Mouse (Mus musculus) ovary, adult 18-20 months (tissue): ENCODE data around the gene Tle6.
A peak's percentile ranks its signal among the peaks of the same experiment; 100 is the strongest.

Source experiments
- DNase-seq: peaks from one replicate; pipeline ENCODE4 v3.0.0; 2022; ENCODE audit warnings: low spot score, mixed read lengths

Gene Tle6

GRCm38 (mm10) chr10:81562411-81562810, 38.5 kb downstream of the Tle6 start:
- no peak for DNase-seq

GRCm38 (mm10) chr10:81560719-81561459, 40.0 kb downstream of the Tle6 start:
- DNase-seq, result no peak

GRCm38 (mm10) chr10:81559627-81560539, 41.0 kb downstream of the Tle6 start:
- DNase-seq, result peak; percentile 48

- DNase-seq, result peak; percentile 86
Measured at GRCm38 (mm10) chr10:81559163-81559626, 41.7 kb downstream of the Tle6 start, which contains the start of gene Aes. Aes (plus strand) TSS chr10:81559488.

GRCm38 (mm10) chr10:81557491-81557890, 43.4 kb downstream of the Tle6 start:
- no peak for DNase-seq

- DNase-seq, result no peak
Measured at GRCm38 (mm10) chr10:81556282-81556681, 44.6 kb downstream of the Tle6 start.

GRCm38 (mm10) chr10:81553807-81554755, 46.8 kb downstream of the Tle6 start:
- no peak for DNase-seq

GRCm38 (mm10) chr10:81553232-81553631, 47.6 kb downstream of the Tle6 start:
- no peak for DNase-seq

- DNase-seq, result peak; percentile 83
Measured at GRCm38 (mm10) chr10:81551597-81552102, 49.2 kb downstream of the Tle6 start.

GRCm38 (mm10) chr10:81550257-81550656, 50.6 kb downstream of the Tle6 start:
- no peak for DNase-seq

- no peak for DNase-seq
Measured at GRCm38 (mm10) chr10:81548944-81549343, 51.9 kb downstream of the Tle6 start.

GRCm38 (mm10) chr10:81546788-81547571, 53.9 kb downstream of the Tle6 start:
- DNase-seq, result no peak

- DNase-seq, result peak; percentile 34
Measured at GRCm38 (mm10) chr10:81546332-81546731, 54.5 kb downstream of the Tle6 start.

- DNase-seq, result peak; percentile 99
Measured at GRCm38 (mm10) chr10:81545161-81545747, 55.6 kb downstream of the Tle6 start, which contains the start of gene Gna11. Gna11 (minus strand) TSS chr10:81545190.

- DNase-seq, result no peak
Measured at GRCm38 (mm10) chr10:81544296-81545160, 56.3 kb downstream of the Tle6 start.

GRCm38 (mm10) chr10:81543633-81544032, 57.2 kb downstream of the Tle6 start:
- DNase-seq, result no peak

GRCm38 (mm10) chr10:81542727-81543460, 58.0 kb downstream of the Tle6 start:
- DNase-seq, result no peak

- no peak for DNase-seq
Measured at GRCm38 (mm10) chr10:81541803-81542202, 59.1 kb downstream of the Tle6 start.
